Mouse (Mus musculus) lung, embryonic 16.5 days (tissue): ENCODE data around the gene Olfr24. TPM values are rescaled to one million over a fixed set of nuclear protein-coding genes. Genes with fewer than 3 reads are reported as not detected.
"Not testable (repeated sequence)": the region's sequence is repeated elsewhere in the genome, so short reads cannot be mapped to it uniquely, and the experiment has no call there.

Source experiments
- ATAC-seq: fragments of 200-750 bp; cut with Nextera tagmentation; 2 replicates; pipeline ENCODE4 v1.8.0; 2017; ENCODE audit warnings: low read depth, mild to moderate bottlenecking, moderate library complexity
- H3K27ac ChIP-seq: fragments of 300-500 bp; sonication (generic); 2 replicates; pipeline ENCODE4 v1.5.1; 2014; ENCODE audit warnings: mild to moderate bottlenecking, control low read depth, low read length
- H3K27me3 ChIP-seq: fragments of 300-500 bp; sonication (generic); 2 replicates; pipeline ENCODE4 v1.6.1; 2014; ENCODE audit warnings: low read depth, low read length, mixed read lengths; ENCODE audit not compliant: control insufficient read depth, insufficient read depth
- H3K36me3 ChIP-seq: fragments of 300-500 bp; sonication (generic); 2 replicates; pipeline ENCODE4 v1.6.1; 2014; ENCODE audit warnings: low read length; ENCODE audit not compliant: control insufficient read depth, insufficient read depth
- H3K4me1 ChIP-seq: fragments of 300-500 bp; sonication (generic); replicated peaks from 2 replicates; pipeline ENCODE4 v1.6.1; 2014; ENCODE audit warnings: low read length, mixed read lengths; ENCODE audit not compliant: control insufficient read depth, insufficient read depth
- H3K4me2 ChIP-seq: fragments of 300-500 bp; sonication (generic); 2 replicates; pipeline ENCODE4 v1.6.1; 2014; ENCODE audit warnings: low read depth, low read length, control low read depth
- H3K4me3 ChIP-seq: fragments of 300-500 bp; sonication (generic); 2 replicates; pipeline ENCODE4 v1.5.1; 2014; ENCODE audit warnings: mild to moderate bottlenecking, low read length, control low read depth
- H3K9ac ChIP-seq: fragments of 300-500 bp; sonication (generic); 2 replicates; pipeline ENCODE4 v1.6.1; 2014; ENCODE audit warnings: low read length, control low read depth
- H3K9me3 ChIP-seq: fragments of 300-500 bp; sonication (generic); 2 replicates; pipeline ENCODE4 v1.6.1; 2016; ENCODE audit warnings: low read length; ENCODE audit not compliant: control insufficient read depth
- WGBS: fragments of 180-500 bp; shearing (Covaris S2); extraction: QIAGEN DNeasy Blood & Tissue Kit; methylation state at CpG from one replicate; pipeline ENCODE4 v1.1.7; 2014; 5-methylcytosine and 5-hydroxymethylcytosine counted together
- polyA plus RNA-seq: library from polyadenylated mRNA; unstranded; fragments of >200 nt; fragmentation: Nextera tagmentation; extraction: Ambion mirVana; gene quantifications from 2 replicates; pipeline ENCODE4 v1.2.1, GENCODE M21; 2015

Olfr24 gene
- not detected in 2 replicates for polyA plus RNA-seq

DNA sequence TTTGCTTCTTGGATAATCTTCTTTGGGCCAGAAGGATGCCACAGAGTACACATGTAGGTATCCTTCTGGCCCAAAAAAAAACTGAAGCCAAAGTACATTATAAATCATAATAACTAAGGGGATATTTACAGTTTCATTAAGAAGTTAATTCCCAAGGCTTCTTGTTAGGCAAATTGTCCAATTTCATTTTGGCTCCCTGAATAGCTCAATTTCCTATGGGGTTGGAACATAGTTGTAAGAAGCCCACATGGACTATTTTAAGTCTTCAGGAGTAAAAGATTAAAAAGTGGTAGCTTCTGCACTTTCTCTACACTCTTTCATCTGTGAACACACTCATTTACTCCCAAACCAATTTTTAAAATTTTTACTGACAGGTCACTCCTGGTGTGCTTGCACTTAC lies at the start of gene Olfr24:
Gene Olfr24, minus strand, starts transcription at position 101 of the 400 bp plus-strand sequence.
- Histone ChIP-seq H3K27ac (no peak within 1 kb of the TSS), H3K9ac (no peak within 1 kb of the TSS), H3K9me3 (no peaks in the 10 kb centered on the region), H3K27me3 (no peaks in the 10 kb centered on the region), H3K36me3 (no peaks in the 10 kb centered on the region), H3K4me2 (no peak within 1 kb of the TSS), H3K4me3 (no peak within 1 kb of the TSS), H3K4me1 (no peaks in the 10 kb centered on the region)
- ATAC-seq: no peak

DNA sequence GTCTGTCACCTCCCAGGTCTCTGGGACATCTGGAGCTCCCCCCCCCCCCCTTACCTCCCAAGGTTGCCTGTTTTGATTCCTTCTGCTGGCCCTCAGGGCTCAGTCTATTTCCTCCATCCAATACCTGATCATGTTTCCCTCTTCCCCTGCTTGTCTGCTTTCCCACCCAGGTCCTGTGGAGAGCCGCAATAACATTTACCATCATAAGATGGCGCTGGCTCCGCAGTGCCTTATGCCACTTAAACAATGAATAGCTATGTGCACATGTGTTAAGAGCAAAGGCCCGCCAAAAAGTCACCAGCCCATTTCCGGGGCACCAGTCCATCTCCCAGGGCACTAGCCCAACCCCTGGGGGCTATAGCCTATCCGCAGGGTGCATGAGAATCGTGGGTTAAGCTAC lies 21.5 kb upstream of the Olfr24 start:
- Histone ChIP-seq H3K4me3 (no peak overlapping the region), H3K4me1 (no peaks in the 10 kb centered on the region), H3K27me3 (no peaks in the 10 kb centered on the region), H3K4me2 (no peak overlapping the region), H3K9me3 (no peaks in the 10 kb centered on the region), H3K9ac (no peak overlapping the region), H3K27ac (no peak overlapping the region), H3K36me3 (no peaks in the 10 kb centered on the region)
- 61% methylated on average over 7 of the region's 7 CpGs for WGBS
- no peak for ATAC-seq

DNA sequence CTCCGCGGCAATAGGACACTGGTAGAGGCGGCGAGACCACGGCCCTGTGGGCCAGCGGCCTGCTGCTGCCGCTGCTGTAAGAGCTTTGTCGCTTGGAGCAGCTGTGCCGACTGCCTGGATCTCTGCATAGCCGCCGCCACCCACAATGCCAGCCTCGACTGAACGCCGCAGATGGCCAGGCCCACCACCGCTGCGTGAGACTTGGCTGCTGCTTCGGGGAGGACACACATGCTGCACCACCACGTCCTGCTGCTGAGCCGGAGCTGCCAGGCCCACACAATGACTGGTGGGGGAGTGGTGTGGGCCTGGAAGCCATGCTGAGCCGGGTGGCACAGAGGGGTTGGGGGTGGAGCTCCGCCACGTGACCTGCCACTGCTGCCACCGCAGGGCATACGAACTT lies 15.7 kb upstream of the Olfr24 start:
- no peak overlapping the region for H3K27ac ChIP-seq
- H3K9me3 ChIP-seq: no peaks in the 10 kb centered on the region; the same call in 1 of the 2 replicates
- H3K4me1 ChIP-seq: no peaks in the 10 kb centered on the region
- no peak overlapping the region for H3K4me2 ChIP-seq
- 59% methylated on average over 24 of the region's 24 CpGs for WGBS
- H3K4me3 ChIP-seq: no peak overlapping the region
- H3K27me3 ChIP-seq: no peaks in the 10 kb centered on the region
- no peaks in the 10 kb centered on the region for H3K36me3 ChIP-seq
- no peak overlapping the region for H3K9ac ChIP-seq
- no peak for ATAC-seq

DNA sequence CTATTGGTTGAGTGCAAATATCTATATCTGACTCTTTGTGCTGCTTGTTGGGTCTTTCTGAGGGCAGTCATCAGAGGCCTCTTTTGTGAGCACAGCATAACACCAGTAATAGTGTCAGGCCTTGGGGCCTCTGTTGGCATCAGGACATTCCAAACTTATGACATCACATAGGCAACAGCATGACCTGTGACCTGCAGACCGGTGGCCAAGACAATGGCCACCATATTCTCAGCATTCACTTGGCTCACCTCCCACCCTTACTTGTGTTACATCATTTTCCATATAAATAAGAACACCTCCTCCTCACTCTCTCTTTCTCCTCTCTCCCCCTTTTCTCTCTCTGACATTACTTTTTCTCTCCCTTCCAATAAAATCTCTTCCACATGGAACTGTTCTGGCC lies 15.2 kb upstream of the Olfr24 start:
- Histone ChIP-seq H3K9me3 (no peaks in the 10 kb centered on the region; the same call in 1 of the 2 replicates), H3K36me3 (no peaks in the 10 kb centered on the region), H3K4me3 (no peak overlapping the region), H3K27me3 (no peaks in the 10 kb centered on the region), H3K27ac (no peak overlapping the region), H3K9ac (no peak overlapping the region), H3K4me1 (no peaks in the 10 kb centered on the region), H3K4me2 (no peak overlapping the region)
- ATAC-seq: no peak
- 69% methylated on average over 1 of the region's 1 CpGs for WGBS

DNA sequence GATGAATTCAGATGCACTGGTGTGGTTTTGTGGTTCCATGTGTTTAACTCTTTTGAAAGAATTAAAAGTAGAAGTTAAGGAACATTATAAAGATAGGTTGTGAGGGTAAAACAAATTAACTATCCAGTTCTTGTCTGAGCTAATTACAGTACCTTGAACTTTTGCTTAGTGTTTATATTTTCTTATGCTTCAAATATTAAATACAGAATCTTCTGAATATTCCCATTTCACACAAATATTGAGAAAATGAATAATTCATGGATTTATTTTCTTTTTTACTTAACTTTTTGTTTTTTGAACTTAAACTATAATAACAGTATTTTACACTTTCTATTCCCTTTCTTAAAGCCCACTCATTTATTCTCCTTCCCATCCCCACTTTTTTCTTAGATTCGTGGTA lies 8.2 kb downstream of the Olfr24 start:
- 43% methylated on average over 1 of the region's 1 CpGs for WGBS
- Histone ChIP-seq H3K36me3 (no peaks in the 10 kb centered on the region), H3K9ac (no peak overlapping the region), H3K9me3 (no peaks in the 10 kb centered on the region), H3K4me1 (no peaks in the 10 kb centered on the region), H3K27me3 (no peaks in the 10 kb centered on the region), H3K27ac (no peak overlapping the region), H3K4me3 (no peak overlapping the region), H3K4me2 (no peak overlapping the region)
- no peak for ATAC-seq

DNA sequence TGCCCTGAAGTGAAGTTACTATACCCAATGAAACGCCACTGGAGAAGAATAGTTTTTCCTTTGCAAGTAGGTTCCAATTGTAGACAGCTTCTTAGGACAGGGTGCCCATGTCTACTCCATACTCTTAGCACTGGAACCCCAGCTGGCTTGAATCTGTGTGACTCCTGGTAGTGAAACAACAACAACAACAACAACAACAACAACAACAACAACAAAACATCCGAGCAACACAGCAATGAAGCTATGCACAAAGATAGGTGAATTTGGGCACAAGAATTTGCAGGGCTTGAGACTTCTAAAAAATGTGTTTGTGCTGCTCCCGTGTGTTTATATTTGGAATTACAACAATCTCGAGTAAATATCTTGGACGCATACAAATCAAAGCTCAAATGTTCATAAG lies 19.2 kb downstream of the Olfr24 start:
- no peak overlapping the region for H3K4me3 ChIP-seq
- no peak for ATAC-seq
- H3K27me3 ChIP-seq: no peaks in the 10 kb centered on the region
- no peaks in the 10 kb centered on the region for H3K36me3 ChIP-seq
- no peaks in the 10 kb centered on the region for H3K4me1 ChIP-seq
- no peaks in the 10 kb centered on the region for H3K9me3 ChIP-seq
- no peak overlapping the region for H3K4me2 ChIP-seq
- H3K9ac ChIP-seq: no peak overlapping the region
- WGBS: 20% methylated on average over 5 of the region's 5 CpGs
- H3K27ac ChIP-seq: no peak overlapping the region

DNA sequence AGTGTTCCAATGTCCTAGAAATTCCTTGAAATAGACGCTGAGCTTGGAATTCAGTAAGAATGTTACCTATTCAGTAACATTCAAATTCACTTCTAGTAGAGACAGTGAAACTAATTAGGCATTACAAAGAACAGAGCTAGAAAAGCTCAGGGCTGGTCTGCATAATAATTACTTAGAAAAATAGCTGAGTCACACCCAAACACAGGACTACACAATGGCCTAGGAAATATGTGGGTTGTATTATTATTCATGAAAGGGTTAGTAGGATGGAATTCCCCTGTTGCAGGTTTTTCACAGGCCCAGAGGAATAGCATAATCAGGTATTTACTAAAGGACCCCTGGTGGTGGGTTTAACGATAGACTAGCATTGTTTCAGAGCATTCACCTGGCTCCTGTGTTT lies 29.6 kb downstream of the Olfr24 start:
- H3K9ac ChIP-seq, ATAC-seq, H3K4me2 ChIP-seq, H3K9me3 ChIP-seq, H3K4me1 ChIP-seq, H3K27ac ChIP-seq, H3K36me3 ChIP-seq, H3K27me3 ChIP-seq, H3K4me3 ChIP-seq: not testable (repeated sequence)
- WGBS: 76% methylated on average over 2 of the region's 2 CpGs

DNA sequence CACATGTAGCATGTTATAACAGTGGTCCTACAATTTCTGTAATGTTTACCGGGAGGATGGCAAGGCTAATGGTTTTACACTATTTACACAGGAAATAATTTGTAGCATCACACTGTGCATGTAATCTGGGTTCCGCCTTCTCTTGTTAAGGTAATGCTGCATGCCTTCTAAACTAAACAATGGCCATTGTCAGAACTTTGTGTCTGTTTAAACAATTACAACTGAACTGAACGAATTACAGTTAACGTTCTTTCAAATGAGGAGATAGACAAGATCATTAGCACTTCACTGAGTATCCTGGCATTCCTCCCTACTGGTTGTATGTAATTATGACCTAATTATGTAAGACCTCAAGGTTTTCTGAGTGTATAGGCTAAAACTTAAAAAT lies 41.1 kb downstream of the Olfr24 start:
- ATAC-seq: no peak
- 35% methylated on average over 4 of the region's 4 CpGs for WGBS

DNA sequence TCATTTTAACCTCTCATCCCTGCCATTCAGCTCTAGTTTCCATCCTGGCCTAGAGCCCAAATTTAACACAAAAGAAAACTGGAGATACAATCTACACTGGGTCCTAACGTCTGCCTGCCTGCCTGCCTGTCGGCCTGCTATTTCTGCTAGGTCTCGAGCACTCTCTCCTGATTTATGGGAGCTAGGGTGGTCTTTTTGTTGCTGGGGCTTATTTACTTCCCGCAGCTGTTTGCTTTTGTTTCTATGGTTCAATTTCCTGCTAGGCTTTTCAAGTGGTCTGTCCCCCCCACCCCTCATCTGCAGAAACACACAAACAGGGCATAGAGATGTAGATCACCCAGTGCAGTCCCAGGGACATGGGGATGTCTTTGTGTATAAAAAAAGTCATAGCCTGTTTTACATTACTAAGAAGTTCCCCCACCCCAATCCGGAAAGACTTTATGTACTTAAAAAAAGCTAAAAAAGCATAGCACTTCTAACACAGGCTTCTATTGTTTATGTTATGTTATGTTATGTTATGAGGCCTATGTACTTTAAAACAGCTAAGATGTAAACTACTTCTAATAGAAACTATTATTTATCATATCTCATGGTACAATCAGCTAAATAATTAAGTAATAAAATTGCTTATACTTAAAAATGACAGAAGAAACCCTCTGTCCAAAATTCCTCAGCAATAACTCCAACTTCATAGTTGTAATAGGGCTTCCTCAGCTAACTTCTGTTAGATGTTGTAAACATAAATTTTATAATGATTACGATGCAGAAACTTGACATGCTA lies 41.7 kb downstream of the Olfr24 start:
- WGBS: 21% methylated on average over 6 of the region's 6 CpGs
- no peak overlapping the region for H3K4me2 ChIP-seq
- H3K4me3 ChIP-seq: no peak overlapping the region
- no peak overlapping the region for H3K9ac ChIP-seq
- no peaks in the 10 kb centered on the region for H3K36me3 ChIP-seq
- H3K4me1 ChIP-seq: no peaks in the 10 kb centered on the region
- H3K27me3 ChIP-seq: no peaks in the 10 kb centered on the region
- no peaks in the 10 kb centered on the region for H3K9me3 ChIP-seq
- peak; percentile 79 for ATAC-seq
- peak overlapping the region; percentile 58 for H3K27ac ChIP-seq

More for the DNA sequence above, 41.1 kb downstream of the Olfr24 start:
- Histone ChIP-seq H3K9me3 (no peaks in the 10 kb centered on the region), H3K4me1 (no peaks in the 10 kb centered on the region), H3K4me3 (no peak overlapping the region), H3K9ac (no peak overlapping the region), H3K27me3 (no peaks in the 10 kb centered on the region), H3K27ac (no peak overlapping the region), H3K36me3 (no peaks in the 10 kb centered on the region), H3K4me2 (no peak overlapping the region)
